Mouse (Mus musculus): ENCODE measurements around the gene Ehmt1.

- TF ChIP-seq CTCF (conservative IDR thresholded peaks at IDR 0.05; ENCODE audit: insufficient read depth, insufficient read length, low read depth, low read length) (no peak), POLR2A (IDR thresholded peaks at IDR 0.05; ENCODE audit: low read depth, low read length) (no peak)
These were observed 143.3 kb downstream of the Ehmt1 start for GRCm38 (mm10) chr2:24775951-24776587.

Measured in kidney, adult 2 months (tissue).